Mouse (Mus musculus) layer of hippocampus, adult 2 months (tissue): ENCODE measurements at regions not wholly inside any gene's neighbourhood (a gene's known extent, or its start where the extent isn't known, plus 50 kb on each side); places are given as distances from the start of the nearest gene placed in this dataset.

Experiments used
- DNase-seq, 2 experiments: peaks; one replicate each; pipeline ENCODE4 v3.0.0; 2022; ENCODE audit warnings: low spot score in 2 of 2
- H3K27ac ChIP-seq: fragments of 200-600 bp; 2 replicates; pipeline ENCODE4 v1.8.1; 2022
- H3K4me3 ChIP-seq: fragments of 200-600 bp; 2 replicates; pipeline ENCODE4 v1.8.1; 2022; ENCODE audit warnings: mild to moderate bottlenecking
- CTCF ChIP-seq: fragments of 200-600 bp; conservative IDR thresholded peaks from 2 replicates; pipeline ENCODE4 v1.8.1; 2022; ENCODE audit warnings: antibody characterized with exemption, mild to moderate bottlenecking, moderate library complexity

GRCm38 (mm10) chr13:35402856-35403255 is 256.8 kb upstream of the Cdyl start:
- no peak overlapping the region for H3K27ac ChIP-seq
- no peak overlapping the region for H3K4me3 ChIP-seq
- DNase-seq = no peak
- no peak for TF ChIP-seq CTCF

GRCm38 (mm10) chr13:35404428-35404827 is 255.2 kb upstream of the Cdyl start:
- DNase-seq = no peak
- TF ChIP-seq CTCF = no peak
- H3K27ac ChIP-seq = no peak overlapping the region

GRCm38 (mm10) chr13:35405384-35405783 is 254.2 kb upstream of the Cdyl start:
- no peak for TF ChIP-seq CTCF
- H3K4me3 ChIP-seq = no peak overlapping the region
- DNase-seq = no peak
- no peak overlapping the region for H3K27ac ChIP-seq

More at GRCm38 (mm10) chr13:35404428-35404827, 255.2 kb upstream of the Cdyl start:
- no peak overlapping the region for H3K4me3 ChIP-seq

- no peak for TF ChIP-seq CTCF
- Histone ChIP-seq H3K4me3 (no peak overlapping the region), H3K27ac (no peak overlapping the region)
- DNase-seq = no peak
Measured at GRCm38 (mm10) chr13:35417500-35417899, 242.1 kb upstream of the Cdyl start.

GRCm38 (mm10) chr13:35420076-35420475 is 239.6 kb upstream of the Cdyl start:
- TF ChIP-seq CTCF = no peak
- DNase-seq = no peak
- Histone ChIP-seq H3K27ac (no peak overlapping the region), H3K4me3 (no peak overlapping the region)

GRCm38 (mm10) chr13:35426061-35426460 is 233.6 kb upstream of the Cdyl start:
- Histone ChIP-seq H3K27ac (no peak overlapping the region), H3K4me3 (no peak overlapping the region)
- no peak for TF ChIP-seq CTCF
- no peak for DNase-seq

GRCm38 (mm10) chr13:35435173-35435572 is 224.5 kb upstream of the Cdyl start:
- DNase-seq = no peak
- Histone ChIP-seq H3K27ac (no peak overlapping the region), H3K4me3 (no peak overlapping the region)
- TF ChIP-seq CTCF = no peak

- DNase-seq = no peak
- no peak for TF ChIP-seq CTCF
- H3K27ac ChIP-seq = no peak overlapping the region
- H3K4me3 ChIP-seq = no peak overlapping the region
Measured at GRCm38 (mm10) chr13:35447661-35448060, 212.0 kb upstream of the Cdyl start.

GRCm38 (mm10) chr13:35452420-35452819 is 207.2 kb upstream of the Cdyl start:
- no peak for TF ChIP-seq CTCF
- Histone ChIP-seq H3K27ac (no peak overlapping the region), H3K4me3 (no peak overlapping the region)
- no peak for DNase-seq

GRCm38 (mm10) chr13:35453222-35453914 is 206.3 kb upstream of the Cdyl start:
- no peak overlapping the region for H3K4me3 ChIP-seq
- H3K27ac ChIP-seq = no peak overlapping the region
- no peak for TF ChIP-seq CTCF
- DNase-seq = no peak

GRCm38 (mm10) chr13:35460051-35460450 is 199.6 kb upstream of the Cdyl start:
- no peak for DNase-seq
- TF ChIP-seq CTCF = no peak
- Histone ChIP-seq H3K27ac (no peak overlapping the region), H3K4me3 (no peak overlapping the region)

- DNase-seq = no peak
- H3K27ac ChIP-seq = no peak overlapping the region
- no peak for TF ChIP-seq CTCF
- H3K4me3 ChIP-seq = no peak overlapping the region
Measured at GRCm38 (mm10) chr13:35463231-35463630, 196.4 kb upstream of the Cdyl start.

GRCm38 (mm10) chr13:35463850-35464249 is 195.8 kb upstream of the Cdyl start:
- TF ChIP-seq CTCF = no peak
- no peak for DNase-seq
- no peak overlapping the region for H3K27ac ChIP-seq
- no peak overlapping the region for H3K4me3 ChIP-seq
